Mouse (Mus musculus) liver, adult (tissue): ENCODE results near the gene Kcnip4.

Experiments
- GATA4 ChIP-seq: IDR thresholded peaks from 2 replicates; pipeline ENCODE4 v1.6.1; 2014; ENCODE audit warnings: mild to moderate bottlenecking, low read length; ENCODE audit not compliant: insufficient replicate concordance

The Kcnip4 gene

DNA sequence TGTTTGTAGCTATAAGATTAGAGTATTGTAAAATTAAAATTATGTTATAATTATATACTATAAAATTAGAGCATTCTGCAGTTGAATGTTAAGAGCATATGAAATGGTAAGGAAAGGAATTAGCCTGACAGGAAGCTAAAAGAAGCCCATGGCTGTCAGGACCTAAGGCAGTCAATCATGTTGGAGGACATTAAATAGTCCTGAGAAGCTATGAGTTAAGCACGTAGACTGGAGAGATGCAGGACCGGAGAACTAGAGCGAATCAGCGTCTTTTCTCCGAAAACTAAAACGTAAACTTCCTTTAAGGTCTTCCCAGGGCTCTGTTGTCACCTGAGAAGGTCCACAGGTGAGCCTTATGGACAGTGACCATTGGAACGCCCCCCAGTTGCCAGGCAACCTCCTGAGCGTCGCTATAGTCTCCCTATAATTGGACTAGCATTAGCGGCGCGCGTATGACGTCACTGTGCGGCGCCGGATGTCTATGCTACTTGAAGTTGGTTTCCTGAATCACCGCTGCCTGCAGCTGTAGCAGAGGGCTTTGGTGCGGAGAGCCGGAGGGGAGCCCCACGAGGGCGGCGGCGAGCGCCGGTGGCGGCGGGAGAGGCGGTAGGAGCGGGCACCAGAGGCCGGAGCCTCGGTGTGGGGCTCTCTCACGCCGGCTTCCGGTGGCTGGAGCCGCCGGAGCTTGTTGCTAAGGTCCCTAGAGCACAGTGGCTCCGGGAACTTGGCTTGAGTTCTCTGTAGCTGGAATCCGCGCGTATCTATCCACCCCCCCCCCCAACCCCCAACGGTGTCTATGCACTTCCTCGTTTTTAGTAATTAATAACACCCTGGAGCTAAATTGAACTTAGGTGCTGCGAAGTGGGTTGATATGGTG, 1152.6 kb downstream of the Kcnip4 start:
- TF ChIP-seq GATA4, result no peak

DNA sequence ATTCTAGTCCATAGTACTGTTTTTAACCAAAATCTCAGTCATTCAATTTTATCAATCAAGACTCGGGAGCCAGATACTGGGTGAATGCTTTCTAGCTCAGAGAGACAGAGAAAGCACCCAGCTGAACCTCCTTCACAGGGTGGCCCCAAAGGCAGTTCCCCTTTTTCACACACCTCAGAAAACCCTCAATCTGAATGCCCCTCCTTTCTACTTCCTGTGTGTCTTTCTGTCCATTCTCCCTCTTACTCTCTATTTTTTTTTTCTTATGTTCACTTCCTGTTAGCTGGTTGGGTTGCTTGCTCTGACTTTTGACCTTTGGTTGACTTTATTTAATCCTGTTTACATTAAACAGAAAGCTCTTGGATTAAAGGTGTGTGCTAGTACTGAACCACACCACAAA, 1175.4 kb downstream of the Kcnip4 start:
- no peak for TF ChIP-seq GATA4

DNA sequence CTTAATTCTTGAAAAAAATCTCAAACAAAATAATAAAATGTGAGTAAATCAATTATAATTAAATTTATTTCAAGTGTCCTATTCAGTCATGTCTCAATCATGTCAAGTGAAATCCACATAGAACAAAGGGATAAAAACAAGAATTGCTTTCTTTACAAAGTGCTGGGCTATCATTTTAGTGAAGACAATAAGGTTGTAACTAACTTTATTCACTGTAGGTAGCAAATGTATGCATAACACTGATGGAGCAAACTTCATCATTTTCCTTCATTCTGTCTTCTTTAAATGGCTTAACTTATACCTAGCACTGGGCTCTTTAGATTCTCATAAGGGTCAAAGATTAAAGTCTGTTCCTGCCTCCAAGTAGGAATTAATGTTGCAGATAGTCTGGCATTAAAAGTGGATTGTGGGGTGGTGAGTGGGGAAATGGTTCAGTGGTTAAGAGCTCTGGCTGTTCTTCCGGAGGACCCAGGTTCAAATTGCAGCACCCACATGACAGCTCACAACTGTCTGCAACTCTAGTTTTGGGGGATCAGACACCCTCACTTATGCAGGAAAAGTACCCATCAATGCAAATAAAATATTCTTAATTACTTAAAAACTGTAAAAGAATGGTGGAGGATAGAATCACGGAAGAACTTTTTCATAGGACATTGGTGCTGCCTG, 1178.6 kb downstream of the Kcnip4 start:
- no peak for TF ChIP-seq GATA4

DNA sequence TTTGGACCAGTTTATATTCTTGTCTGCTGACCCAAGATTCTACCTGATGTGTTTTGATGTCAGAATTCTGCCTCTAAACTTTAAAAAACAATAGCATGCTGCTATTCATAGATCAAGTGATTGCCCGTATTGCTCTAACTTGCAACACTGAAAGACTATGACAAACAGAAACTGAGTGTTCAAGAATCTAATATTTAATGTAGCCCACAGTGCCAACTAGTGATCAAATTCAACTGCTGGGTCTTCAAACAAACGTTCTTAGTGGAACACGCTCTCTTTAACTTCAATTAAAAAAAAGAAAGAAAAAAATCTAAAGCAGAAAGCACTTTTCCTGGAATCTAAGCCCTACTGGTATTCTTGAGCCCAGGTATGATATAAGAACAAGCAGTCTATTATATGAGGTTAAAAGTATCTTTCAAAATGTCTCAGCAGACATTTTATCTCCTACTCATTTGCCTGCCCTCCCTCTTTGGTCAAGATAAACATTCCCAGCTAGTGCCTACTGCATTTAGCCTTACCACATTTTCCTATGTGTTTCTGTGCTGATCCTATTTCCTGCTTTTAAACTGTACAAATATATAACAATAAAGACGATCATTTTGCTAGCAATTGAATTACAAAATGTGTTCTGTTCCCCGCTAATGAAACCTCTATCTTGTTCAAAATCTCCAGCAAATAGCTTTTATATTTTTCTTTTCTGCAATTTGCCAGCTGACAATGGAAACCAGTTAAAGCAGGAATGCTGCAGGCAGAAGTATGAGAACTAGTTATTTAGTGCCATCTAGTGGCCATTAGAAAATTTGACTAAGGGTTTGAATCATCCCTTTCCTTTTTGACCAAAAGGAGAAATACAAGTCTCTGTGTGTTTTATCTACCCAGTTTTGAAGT, 1179.4 kb downstream of the Kcnip4 start:
- TF ChIP-seq GATA4, result no peak

DNA sequence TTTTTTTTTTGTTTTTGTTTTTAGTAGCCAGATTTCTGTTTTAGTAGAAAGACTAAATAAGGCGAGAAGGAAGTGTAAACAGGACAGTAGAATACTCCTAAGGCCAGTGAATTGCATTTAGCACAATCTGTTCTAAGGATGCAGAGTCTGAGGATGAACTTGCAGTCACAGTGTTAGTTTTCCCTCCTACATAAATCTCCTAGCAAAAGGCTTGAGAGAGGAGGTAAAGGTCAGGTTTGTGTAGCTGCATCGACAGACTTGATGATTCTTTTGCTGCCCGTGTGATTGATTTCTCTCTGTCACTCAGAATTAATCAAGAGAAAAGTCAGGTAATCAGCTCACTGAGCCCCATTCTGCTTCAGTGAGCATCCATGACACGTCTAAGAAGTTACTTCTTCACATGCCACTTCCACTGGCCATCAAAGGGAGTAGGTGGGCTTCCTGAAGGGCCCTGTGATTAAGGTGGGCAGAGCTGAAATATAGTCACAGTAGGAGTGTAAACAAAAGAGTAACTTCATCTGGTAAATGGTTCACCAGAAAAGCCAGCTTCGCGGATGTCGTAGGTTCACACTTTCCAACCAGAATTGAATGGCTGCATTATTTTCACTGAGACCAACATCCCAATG, 1183.8 kb downstream of the Kcnip4 start:
- no peak for TF ChIP-seq GATA4
